Mouse (Mus musculus): ENCODE data around the gene Zdhhc24. TPM values are rescaled to one million over a fixed set of nuclear protein-coding genes. Genes with fewer than 3 reads are reported as not detected.

The Zdhhc24 gene
- polyA plus RNA-seq, 1 experiment, result not detected

- H3K27ac ChIP-seq (ENCODE audit: insufficient read depth, low read depth, low read length), result no peak overlapping the region
- H3K4me1 ChIP-seq (ENCODE audit: control insufficient read depth, insufficient read depth, low read length), result peaks cover 6% of the 10 kb centered on the region; the same call in 1 of the 2 replicates
- H3K4me3 ChIP-seq (ENCODE audit: insufficient read depth, low read depth, low read length), result no peak overlapping the region
- 74% methylated on average over 2 of the region's 2 CpGs for WGBS
- TF ChIP-seq POLR2A (IDR thresholded peaks at IDR 0.05; ENCODE audit: insufficient read depth, low read depth, low read length) (no peak), CTCF (IDR thresholded peaks at IDR 0.05; ENCODE audit: insufficient read depth, low read depth, low read length) (no peak)
Observed at GRCm38 (mm10) chr19:4842611-4843010, 35.9 kb upstream of the Zdhhc24 start.

- no peak overlapping the region for H3K4me3 ChIP-seq (ENCODE audit: insufficient read depth, low read depth, low read length)
- TF ChIP-seq POLR2A (IDR thresholded peaks at IDR 0.05; ENCODE audit: insufficient read depth, low read depth, low read length), result no peak
- no peak for TF ChIP-seq CTCF (IDR thresholded peaks at IDR 0.05; ENCODE audit: insufficient read depth, low read depth, low read length)
- WGBS, result 84% methylated on average over 2 of the region's 2 CpGs
- H3K4me1 ChIP-seq (ENCODE audit: control insufficient read depth, insufficient read depth, low read length), result no peaks in the 10 kb centered on the region
- no peak overlapping the region for H3K27ac ChIP-seq (ENCODE audit: insufficient read depth, low read depth, low read length)
Observed at GRCm38 (mm10) chr19:4845846-4846245, 32.6 kb upstream of the Zdhhc24 start.

GRCm38 (mm10) chr19:4847490-4847889 is 31.0 kb upstream of the Zdhhc24 start:
- Histone ChIP-seq H3K27ac (ENCODE audit: insufficient read depth, low read depth, low read length) (no peak overlapping the region), H3K4me1 (ENCODE audit: control insufficient read depth, insufficient read depth, low read length) (no peaks in the 10 kb centered on the region), H3K4me3 (ENCODE audit: insufficient read depth, low read depth, low read length) (no peak overlapping the region)
- WGBS, result 31% methylated on average over 7 of the region's 7 CpGs
- TF ChIP-seq POLR2A (IDR thresholded peaks at IDR 0.05; ENCODE audit: insufficient read depth, low read depth, low read length) (no peak), CTCF (IDR thresholded peaks at IDR 0.05; ENCODE audit: insufficient read depth, low read depth, low read length) (no peak)

DNA sequence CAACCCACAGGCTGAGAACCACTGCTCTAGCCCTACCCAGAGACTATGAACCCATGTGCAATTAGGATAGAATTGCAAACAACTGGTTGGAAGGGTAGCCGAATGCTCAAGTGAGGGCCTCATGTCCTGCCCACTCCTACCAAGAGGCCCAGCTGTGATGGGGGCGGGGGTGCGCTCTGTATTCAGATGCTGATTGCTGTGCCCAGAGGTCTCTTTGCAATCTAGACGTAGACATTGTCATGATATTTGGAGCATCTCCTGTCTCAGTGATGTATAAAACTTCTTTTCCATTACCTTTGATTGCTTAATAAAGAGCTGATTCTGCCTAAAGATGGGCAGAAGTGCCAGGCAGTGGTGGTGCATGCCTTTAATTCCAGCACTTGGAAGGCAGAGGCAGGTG is 28.7 kb upstream of the Zdhhc24 start:
- 63% methylated on average over 4 of the region's 4 CpGs for WGBS
- Histone ChIP-seq H3K27ac (ENCODE audit: insufficient read depth, low read depth, low read length) (no peak overlapping the region), H3K4me1 (ENCODE audit: control insufficient read depth, insufficient read depth, low read length) (no peaks in the 10 kb centered on the region), H3K4me3 (ENCODE audit: insufficient read depth, low read depth, low read length) (no peak overlapping the region)
- no peak for TF ChIP-seq CTCF (IDR thresholded peaks at IDR 0.05; ENCODE audit: insufficient read depth, low read depth, low read length)
- no peak for TF ChIP-seq POLR2A (IDR thresholded peaks at IDR 0.05; ENCODE audit: insufficient read depth, low read depth, low read length)

DNA sequence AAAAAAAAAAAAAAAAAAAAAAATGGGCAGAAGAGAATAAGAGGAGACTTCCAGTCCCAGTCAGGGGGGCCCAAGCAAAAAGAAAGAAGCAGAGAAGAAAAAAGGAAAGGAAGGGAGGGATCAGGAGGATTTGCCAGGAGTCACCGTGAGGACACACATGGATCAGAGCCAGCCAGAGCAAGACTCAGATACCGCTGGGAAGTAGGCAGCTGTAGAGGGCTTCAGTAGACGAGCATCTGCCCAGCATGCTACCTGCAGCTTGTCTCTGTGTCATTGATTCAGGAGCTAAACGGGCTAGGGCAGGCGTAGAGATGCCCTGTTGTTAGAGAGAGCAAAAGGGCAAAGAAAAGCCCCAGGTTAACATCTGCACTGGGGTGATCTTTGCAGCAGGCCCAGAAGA is 28.2 kb upstream of the Zdhhc24 start:
- WGBS, result 45% methylated on average over 5 of the region's 5 CpGs

DNA sequence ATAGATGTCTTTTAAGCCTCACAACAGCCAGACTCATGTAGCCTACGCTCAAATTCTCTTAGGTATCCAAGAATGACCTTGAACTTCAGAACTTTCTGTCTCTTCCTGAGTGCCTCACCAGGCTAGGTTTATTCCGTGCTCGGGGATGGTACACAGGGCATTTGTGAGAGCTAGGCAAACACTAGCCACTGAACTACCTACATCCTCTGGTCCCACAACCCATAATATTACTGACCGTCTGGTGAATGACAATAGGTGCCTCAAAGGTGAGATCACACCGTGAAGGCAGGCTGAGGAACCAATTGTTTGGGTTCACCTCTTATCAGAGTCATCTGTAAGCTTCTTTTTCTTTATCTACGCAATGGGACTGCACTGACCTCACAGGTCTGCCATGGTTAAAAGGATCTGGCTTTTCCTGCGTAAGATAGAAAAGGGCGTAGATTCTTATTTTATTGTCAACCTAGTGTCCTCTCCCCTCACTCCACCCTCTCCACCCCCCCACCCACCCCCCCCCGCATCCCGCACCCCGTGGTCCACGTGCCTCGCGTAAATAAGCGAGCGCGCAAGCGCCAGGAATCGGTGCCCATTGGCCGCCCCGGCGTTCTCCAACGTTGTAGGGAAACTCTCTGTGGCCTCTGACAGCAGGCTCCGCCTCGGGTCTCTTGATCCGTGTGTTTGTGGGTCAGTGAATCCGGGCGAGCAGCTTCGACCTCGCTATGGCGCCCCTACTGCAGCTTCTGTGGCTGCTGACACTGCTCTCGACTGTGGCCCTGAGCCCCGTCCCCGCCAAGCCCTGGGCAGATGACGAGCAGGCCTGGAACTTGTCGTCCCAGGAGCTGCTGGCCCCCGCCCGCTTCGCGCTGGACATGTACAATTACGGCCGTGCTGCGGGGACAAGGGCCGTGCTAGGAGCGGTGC is 23.7 kb upstream of the Zdhhc24 start, which contains the start of gene Ctsf:
Gene Ctsf, plus strand, starts transcription at position 579 of the 918 bp plus-strand sequence.
- TF ChIP-seq CTCF (IDR thresholded peaks at IDR 0.05; ENCODE audit: insufficient read depth, low read depth, low read length) (no peak), POLR2A (IDR thresholded peaks at IDR 0.05; ENCODE audit: insufficient read depth, low read depth, low read length) (peak; percentile 61)
- peak within 1 kb of the TSS; percentile 73 for H3K27ac ChIP-seq (ENCODE audit: insufficient read depth, low read depth, low read length)
- 2% methylated on average over 45 of the region's 45 CpGs for WGBS
- peak within 1 kb of the TSS; percentile 67 for H3K4me3 ChIP-seq (ENCODE audit: insufficient read depth, low read depth, low read length)
- H3K4me1 ChIP-seq (ENCODE audit: control insufficient read depth, insufficient read depth, low read length), result peaks cover 17% of the 10 kb centered on the region

More for the DNA sequence above, 28.2 kb upstream of the Zdhhc24 start:
- Histone ChIP-seq H3K27ac (ENCODE audit: insufficient read depth, low read depth, low read length) (no peak overlapping the region), H3K4me1 (ENCODE audit: control insufficient read depth, insufficient read depth, low read length) (no peaks in the 10 kb centered on the region), H3K4me3 (ENCODE audit: insufficient read depth, low read depth, low read length) (no peak overlapping the region)
- no peak for TF ChIP-seq CTCF (IDR thresholded peaks at IDR 0.05; ENCODE audit: insufficient read depth, low read depth, low read length)
- TF ChIP-seq POLR2A (IDR thresholded peaks at IDR 0.05; ENCODE audit: insufficient read depth, low read depth, low read length), result no peak

- peak overlapping the region; percentile 27 for H3K27ac ChIP-seq (ENCODE audit: insufficient read depth, low read depth, low read length)
- peaks cover 17% of the 10 kb centered on the region for H3K4me1 ChIP-seq (ENCODE audit: control insufficient read depth, insufficient read depth, low read length)
- 2% methylated on average over 14 of the region's 14 CpGs for WGBS
- no peak for TF ChIP-seq POLR2A (IDR thresholded peaks at IDR 0.05; ENCODE audit: insufficient read depth, low read depth, low read length)
- no peak for TF ChIP-seq CTCF (IDR thresholded peaks at IDR 0.05; ENCODE audit: insufficient read depth, low read depth, low read length)
- peak overlapping the region; percentile 67 for H3K4me3 ChIP-seq (ENCODE audit: insufficient read depth, low read depth, low read length)
Observed at GRCm38 (mm10) chr19:4855470-4855820, 23.0 kb upstream of the Zdhhc24 start.

DNA sequence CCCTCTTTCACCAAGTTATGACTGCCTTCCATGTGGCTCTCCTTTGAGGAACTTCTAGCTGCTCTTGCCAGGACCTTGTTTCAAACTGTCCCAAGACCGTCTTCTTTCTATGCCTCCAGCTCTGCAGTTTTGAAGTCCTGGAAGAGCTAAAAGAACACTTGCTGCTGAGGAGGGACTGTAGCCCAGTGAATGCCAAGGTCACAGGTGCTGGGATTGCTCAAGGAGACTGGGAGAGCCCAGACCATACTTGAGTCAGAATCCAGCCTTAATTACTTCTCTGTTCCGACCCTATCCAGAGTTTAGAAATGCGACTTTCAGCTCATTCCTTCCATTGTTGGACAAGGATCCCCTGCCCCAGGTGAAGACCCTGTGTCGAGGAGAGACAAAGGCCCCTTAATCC is 22.5 kb upstream of the Zdhhc24 start:
- no peak overlapping the region for H3K27ac ChIP-seq (ENCODE audit: insufficient read depth, low read depth, low read length)
- TF ChIP-seq CTCF (IDR thresholded peaks at IDR 0.05; ENCODE audit: insufficient read depth, low read depth, low read length) (no peak), POLR2A (IDR thresholded peaks at IDR 0.05; ENCODE audit: insufficient read depth, low read depth, low read length) (no peak)
- peaks cover 17% of the 10 kb centered on the region for H3K4me1 ChIP-seq (ENCODE audit: control insufficient read depth, insufficient read depth, low read length)
- peak overlapping the region; percentile 67 for H3K4me3 ChIP-seq (ENCODE audit: insufficient read depth, low read depth, low read length)
- 55% methylated on average over 4 of the region's 4 CpGs for WGBS

DNA sequence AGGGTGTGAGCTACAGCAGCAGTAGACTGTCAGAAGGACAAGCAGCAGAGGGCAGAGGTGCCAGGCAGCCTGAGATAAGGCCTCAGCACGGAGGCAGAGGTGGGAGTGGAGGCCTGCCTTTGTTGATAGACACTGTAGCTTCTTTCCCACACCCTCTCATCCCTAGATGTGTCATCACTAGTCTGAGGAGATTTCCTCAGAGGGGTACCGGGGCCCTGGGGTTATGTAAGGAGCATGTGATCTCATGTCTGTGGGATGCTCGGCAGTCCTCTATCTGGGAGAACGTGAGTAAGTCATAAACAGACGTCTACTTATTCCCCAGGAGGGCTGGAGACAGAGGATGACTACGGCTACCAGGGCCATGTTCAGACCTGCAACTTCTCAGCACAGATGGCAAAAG is 19.4 kb upstream of the Zdhhc24 start:
- H3K4me3 ChIP-seq (ENCODE audit: insufficient read depth, low read depth, low read length), result no peak overlapping the region
- TF ChIP-seq CTCF (IDR thresholded peaks at IDR 0.05; ENCODE audit: insufficient read depth, low read depth, low read length) (no peak), POLR2A (IDR thresholded peaks at IDR 0.05; ENCODE audit: insufficient read depth, low read depth, low read length) (no peak)
- 63% methylated on average over 6 of the region's 6 CpGs for WGBS

More for the DNA sequence above, 19.4 kb upstream of the Zdhhc24 start:
- Histone ChIP-seq H3K4me1 (ENCODE audit: control insufficient read depth, insufficient read depth, low read length) (peaks cover 17% of the 10 kb centered on the region), H3K27ac (ENCODE audit: insufficient read depth, low read depth, low read length) (no peak overlapping the region)
